Mouse (Mus musculus) C2C12 (cell line): ENCODE measurements around the gene Noc4l. TPM values are rescaled to one million over a fixed set of nuclear protein-coding genes. Genes with fewer than 3 reads are reported as not detected.
A peak's percentile ranks its signal among the peaks of the same experiment; 100 is the strongest.

Experiments used
- H3K27me3 ChIP-seq: one replicate; pipeline ENCODE4 v1.6.1; 2011; ENCODE audit not compliant: control insufficient read depth, insufficient read depth, insufficient read length
- H3K36me3 ChIP-seq: one replicate; pipeline ENCODE4 v1.6.1; 2011; ENCODE audit not compliant: control insufficient read depth, insufficient read depth
- H3K4me3 ChIP-seq: one replicate; pipeline ENCODE4 v1.5.1; 2011; ENCODE audit warnings: mild to moderate bottlenecking, control low read depth; ENCODE audit not compliant: poor library complexity, insufficient read depth, severe bottlenecking
- H3K79me2 ChIP-seq: one replicate; pipeline ENCODE4 v1.6.1; 2011; ENCODE audit not compliant: control insufficient read depth, insufficient read depth
- H3K79me3 ChIP-seq: one replicate; pipeline ENCODE4 v1.6.1; 2011; ENCODE audit warnings: low read depth, control low read depth
- H3ac ChIP-seq: one replicate; pipeline ENCODE3; 2011; ENCODE audit warnings: low read depth; ENCODE audit not compliant: control insufficient read depth, insufficient read length
- CEBPB ChIP-seq: IDR thresholded peaks from one replicate; pipeline ENCODE4 v1.6.1; 2011; ENCODE audit warnings: low read depth, mild to moderate bottlenecking, control low read depth, moderate library complexity
- CTCF ChIP-seq: IDR thresholded peaks from one replicate; pipeline ENCODE4 v1.5.1; 2011; ENCODE audit not compliant: control insufficient read depth, insufficient read depth, insufficient read length
- FOSL1 ChIP-seq: IDR thresholded peaks from one replicate; pipeline ENCODE4 v1.8.0; 2011; ENCODE audit warnings: mild to moderate bottlenecking, low read length; ENCODE audit not compliant: poor library complexity, insufficient read depth, severe bottlenecking
- MAX ChIP-seq: IDR thresholded peaks from one replicate; pipeline ENCODE4 v1.6.1; 2011; ENCODE audit warnings: mild to moderate bottlenecking, control low read depth
- MYOD1 ChIP-seq: IDR thresholded peaks from one replicate; pipeline ENCODE4 v1.6.1; 2011; ENCODE audit warnings: low read depth; ENCODE audit not compliant: control insufficient read depth, insufficient read length
- MYOG ChIP-seq: IDR thresholded peaks from one replicate; pipeline ENCODE4 v1.6.1; 2011; ENCODE audit not compliant: control insufficient read depth, insufficient read length; ENCODE audit errors: extremely low read depth
- USF1 ChIP-seq: IDR thresholded peaks from one replicate; pipeline ENCODE4 v1.6.1; 2011; ENCODE audit warnings: low read depth, mild to moderate bottlenecking, control low read depth, moderate library complexity
- microRNA-seq: library from miRNA; unstranded; fragments of <30 nt; microRNA quantifications from one replicate; pipeline ENCODE4, GENCODE M21; 2019; ENCODE audit warnings: borderline microRNAs expressed
- polyA plus RNA-seq: library from polyadenylated mRNA; unstranded; fragments of >200 nt; fragmentation: generic; extraction: Trizol; gene quantifications from one replicate; pipeline ENCODE4 v1.2.1, GENCODE M21; 2012; ENCODE audit warnings: missing spikeins

Noc4l gene
- polyA plus RNA-seq, 1 experiment, result 51.7 TPM

GRCm38 (mm10) chr5:110607767-110608166 is 45.5 kb downstream of the Noc4l start:
- H3K27me3 ChIP-seq, result no peaks in the 10 kb centered on the region
- no peak overlapping the region for H3K4me3 ChIP-seq
- no peak for TF ChIP-seq MYOG
- TF ChIP-seq CTCF, result no peak
- no peak for TF ChIP-seq CEBPB
- TF ChIP-seq MYOD1, result peak; percentile 95
- TF ChIP-seq MAX, result no peak
- TF ChIP-seq FOSL1, result no peak
- no peaks in the 10 kb centered on the region for H3K79me3 ChIP-seq
- H3K36me3 ChIP-seq, result no peaks in the 10 kb centered on the region
- H3K79me2 ChIP-seq, result no peaks in the 10 kb centered on the region
- no peak overlapping the region for H3ac ChIP-seq

- Histone ChIP-seq H3K79me3 (no peaks in the 10 kb centered on the region), H3ac (no peak overlapping the region), H3K36me3 (no peaks in the 10 kb centered on the region), H3K27me3 (no peaks in the 10 kb centered on the region), H3K4me3 (no peak overlapping the region), H3K79me2 (no peaks in the 10 kb centered on the region)
- TF ChIP-seq FOSL1, result no peak
- no peak for TF ChIP-seq MAX
- TF ChIP-seq MYOG, result no peak
- no peak for TF ChIP-seq MYOD1
- no peak for TF ChIP-seq CTCF
- no peak for TF ChIP-seq USF1
- no peak for TF ChIP-seq CEBPB
Observed at GRCm38 (mm10) chr5:110605531-110606221, 47.5 kb downstream of the Noc4l start.

GRCm38 (mm10) chr5:110604311-110604710 is 48.9 kb downstream of the Noc4l start:
- no peaks in the 10 kb centered on the region for H3K36me3 ChIP-seq
- H3K27me3 ChIP-seq, result no peaks in the 10 kb centered on the region
- no peak for TF ChIP-seq MYOG
- TF ChIP-seq CTCF, result no peak
- TF ChIP-seq MYOD1, result no peak
- TF ChIP-seq CEBPB, result no peak
- no peak for TF ChIP-seq USF1
- TF ChIP-seq FOSL1, result no peak
- H3K79me2 ChIP-seq, result no peaks in the 10 kb centered on the region
- no peak overlapping the region for H3K4me3 ChIP-seq
- no peaks in the 10 kb centered on the region for H3K79me3 ChIP-seq
- H3ac ChIP-seq, result no peak overlapping the region

GRCm38 (mm10) chr5:110603016-110603685 is 50.1 kb downstream of the Noc4l start:
- no peaks in the 10 kb centered on the region for H3K79me2 ChIP-seq
- H3ac ChIP-seq, result no peak overlapping the region
- H3K4me3 ChIP-seq, result no peak overlapping the region
- peak; percentile 94 for TF ChIP-seq CEBPB
- no peak for TF ChIP-seq MYOG
- TF ChIP-seq CTCF, result no peak
- peaks cover 5% of the 10 kb centered on the region for H3K27me3 ChIP-seq
- no peaks in the 10 kb centered on the region for H3K79me3 ChIP-seq
- H3K36me3 ChIP-seq, result no peaks in the 10 kb centered on the region

Small RNA genes within 50 kb of the gene (microRNA-seq; reads per million reads assigned to microRNA genes)
- gene Mir7026, result 1.00 reads per million, percentile 22 among the genes with 10 or more reads in this experiment

Other genes starting within 250 kb of the Noc4l start
- 17.6 TPM for gene Fbrsl1, start 204.9 kb downstream of the Noc4l start, polyA plus RNA-seq
- gene Galnt9, start 109.1 kb downstream of the Noc4l start, polyA plus RNA-seq, result 0.02 TPM
- gene Ddx51, start within 50 bp of the Noc4l start, polyA plus RNA-seq, result 14.8 TPM
- 23.6 TPM for gene Ep400, start 117.3 kb upstream of the Noc4l start, polyA plus RNA-seq
- gene Pus1, start 127.2 kb upstream of the Noc4l start, polyA plus RNA-seq, result 62.3 TPM
- 13.6 TPM for gene Ulk1, start 156.7 kb upstream of the Noc4l start, polyA plus RNA-seq
- 12.2 TPM for gene Hscb, start 186.4 kb upstream of the Noc4l start, polyA plus RNA-seq
- 8.2 TPM for gene Chek2, start 186.6 kb upstream of the Noc4l start, polyA plus RNA-seq
- 3.4 TPM for gene Ttc28, start 226.4 kb upstream of the Noc4l start, polyA plus RNA-seq